ENCODE assay signal across 10 mouse cellular contexts in the genomic region with DNA sequence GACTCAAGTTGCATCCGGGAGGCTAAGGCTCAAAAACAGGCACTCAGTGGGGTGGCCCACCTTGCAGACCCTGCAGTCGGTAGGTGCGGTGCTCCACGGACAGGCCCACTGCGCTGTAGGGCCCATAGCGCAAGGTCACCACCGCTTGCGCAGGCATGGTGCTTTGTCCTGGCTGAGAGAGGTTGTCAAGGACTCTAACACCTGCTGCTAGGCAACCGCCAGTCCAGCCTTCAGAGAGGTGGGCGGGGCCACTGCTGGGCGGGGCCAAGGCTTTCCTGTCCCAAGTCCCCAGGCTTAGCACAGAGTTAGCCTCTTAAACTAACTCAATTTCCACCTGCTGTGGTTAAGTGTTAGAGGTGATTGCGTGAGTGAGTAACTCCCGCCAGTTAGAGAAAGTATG. TPM values are rescaled to one million over a fixed set of nuclear protein-coding genes. Genes with fewer than 3 reads are reported as not detected.
DNase-seq lines count a peak whose midpoint lies in the region; ATAC-seq and TF ChIP-seq lines count a peak whose summit lies in the region.
"Had no signal": no experiment of that assay in that cellular context is flagged by ENCODE, and none has a peak within 500 bp of the region (broad histone marks: within the 10 kb centered on the region; RNA-seq: fewer than 3 reads in every experiment).

A gene (minus strand): TSS at position 196 of the 400 bp plus-strand sequence.

- H3K27me3 ChIP-seq in forebrain, embryonic 13.5 days = peaks cover 9% of the 10 kb centered on the region; the same call in 1 of the 2 replicates
- no peaks in the 10 kb centered on the region for H3K27me3 ChIP-seq in hindbrain, postnatal 0 days (ENCODE audit: insufficient read depth, low read length)
- peaks cover 5% of the 10 kb centered on the region; the same call in 1 of the 2 replicates for H3K27me3 ChIP-seq in liver, embryonic 11.5 days (replicated peaks; ENCODE audit: control insufficient read depth, insufficient read depth, low read length)
- peaks cover 31% of the 10 kb centered on the region for H3K27me3 ChIP-seq in neural tube, embryonic 13.5 days

- H3K4me1 ChIP-seq in forebrain, embryonic 13.5 days = peaks cover 5% of the 10 kb centered on the region
- H3K4me1 ChIP-seq in hindbrain, postnatal 0 days (ENCODE audit: insufficient read depth, low read length) = no peaks in the 10 kb centered on the region; the same call in 1 of the 2 replicates
- no peaks in the 10 kb centered on the region for H3K4me1 ChIP-seq in liver, embryonic 11.5 days (replicated peaks; ENCODE audit: control insufficient read depth, insufficient read depth, low read length)
- peaks cover 4% of the 10 kb centered on the region; the same call in 1 of the 2 replicates for H3K4me1 ChIP-seq in neural tube, embryonic 13.5 days (replicated peaks)

- H3K9ac ChIP-seq in forebrain, embryonic 13.5 days = no peak within 1 kb of the TSS
- no peak within 1 kb of the TSS for H3K9ac ChIP-seq in hindbrain, postnatal 0 days (replicated peaks; ENCODE audit: low read length)
- H3K9ac ChIP-seq in liver, embryonic 11.5 days (ENCODE audit: low read depth, low read length) = no peak within 1 kb of the TSS
- H3K9ac ChIP-seq in neural tube, embryonic 13.5 days = no peak within 1 kb of the TSS
- H3K9ac ChIP-seq: liver, embryonic 14.5 days had no signal

- H3K27ac ChIP-seq in forebrain, embryonic 13.5 days = no peak within 1 kb of the TSS
- no peak within 1 kb of the TSS for H3K27ac ChIP-seq in hindbrain, postnatal 0 days
- H3K27ac ChIP-seq in liver, embryonic 11.5 days (ENCODE audit: low read depth, low read length) = no peak within 1 kb of the TSS
- H3K27ac ChIP-seq in neural tube, embryonic 13.5 days (replicated peaks) = no peak within 1 kb of the TSS
- H3K27ac ChIP-seq: liver, embryonic 14.5 days had no signal

- no peak within 1 kb of the TSS for H3K4me3 ChIP-seq in forebrain, embryonic 13.5 days
- H3K4me3 ChIP-seq in hindbrain, postnatal 0 days (ENCODE audit: low read length) = no peak within 1 kb of the TSS
- H3K4me3 ChIP-seq in liver, embryonic 11.5 days (ENCODE audit: low read depth, low read length) = no peak within 1 kb of the TSS
- H3K4me3 ChIP-seq in neural tube, embryonic 13.5 days = no peak within 1 kb of the TSS

- 1% methylated on average over 13 of the region's 13 CpGs for WGBS in forebrain, embryonic 13.5 days
- WGBS in hindbrain, postnatal 0 days = 3% methylated on average over 13 of the region's 13 CpGs
- 6% methylated on average over 13 of the region's 13 CpGs for WGBS in liver, embryonic 11.5 days
- under 1% methylated on average over 13 of the region's 13 CpGs for WGBS in neural tube, embryonic 13.5 days

- DNase-seq in cerebellum, postnatal 10 days = peak; percentile 43 to 60
- DNase-seq in cerebellum, adult 18-20 months = no peak
- peak; percentile 52 for DNase-seq in hindbrain, postnatal 0 days (ENCODE audit: low spot score)
- peak; percentile 56 for DNase-seq in liver, embryonic 11.5 days (ENCODE audit: low spot score)
- DNase-seq in layer of hippocampus, adult 9-11 months = no peak
- no peak for DNase-seq in frontal cortex, postnatal 25 days (ENCODE audit: low spot score in 2 of 2)

- H3K9me3 ChIP-seq in forebrain, embryonic 13.5 days (replicated peaks) = no peaks in the 10 kb centered on the region
- no peaks in the 10 kb centered on the region for H3K9me3 ChIP-seq in hindbrain, postnatal 0 days (ENCODE audit: low read length)
- no peaks in the 10 kb centered on the region for H3K9me3 ChIP-seq in liver, embryonic 11.5 days (ENCODE audit: control insufficient read depth, low read length)
- H3K9me3 ChIP-seq in neural tube, embryonic 13.5 days = no peaks in the 10 kb centered on the region

- peak within 1 kb of the TSS; percentile 39 for H3K4me2 ChIP-seq in forebrain, embryonic 13.5 days
- H3K4me2 ChIP-seq in hindbrain, postnatal 0 days (ENCODE audit: low read depth, low read length) = no peak within 1 kb of the TSS
- H3K4me2 ChIP-seq in liver, embryonic 11.5 days = no peak within 1 kb of the TSS
- peak within 1 kb of the TSS; percentile 21; the same call in 1 of the 2 replicates for H3K4me2 ChIP-seq in neural tube, embryonic 13.5 days

- H3K36me3 ChIP-seq in forebrain, embryonic 13.5 days (ENCODE audit: poor library complexity, severe bottlenecking) = no peaks in the 10 kb centered on the region
- no peaks in the 10 kb centered on the region for H3K36me3 ChIP-seq in hindbrain, postnatal 0 days (ENCODE audit: insufficient read depth, low read length)
- no peaks in the 10 kb centered on the region for H3K36me3 ChIP-seq in liver, embryonic 11.5 days (ENCODE audit: control insufficient read depth, insufficient read depth, low read length)
- H3K36me3 ChIP-seq in neural tube, embryonic 13.5 days = no peaks in the 10 kb centered on the region

- TF ChIP-seq CTCF in hindbrain, postnatal 0 days (IDR thresholded peaks at IDR 0.05; ENCODE audit: low read depth) = no peak

- peak; percentile 77 for ATAC-seq in forebrain, embryonic 13.5 days
- ATAC-seq in hindbrain, postnatal 0 days = peak; percentile 73; the same call in 1 of the 2 replicates
- 0 out of 2 replicates have a peak, but pooled peaks have one; percentile 45 for ATAC-seq in liver, embryonic 11.5 days (replicated peaks; ENCODE audit: low FRiP score)
- no peak; the same call in 1 of the 2 replicates for ATAC-seq in neural tube, embryonic 13.5 days (ENCODE audit: low read depth)

RNA-seq across cellular contexts. Expression of the gene that starts here (rescaled TPM):
- 0.50 and 0.74 TPM in 2 replicates for polyA plus RNA-seq in forebrain, embryonic 13.5 days (2015; fragmentation: Nextera tagmentation; extraction: Ambion mirVana)
- total RNA-seq in hindbrain, postnatal 0 days (2014; rRNA removed) = not detected in 2 replicates
- polyA plus RNA-seq in hindbrain, postnatal 0 days (2015; fragmentation: Nextera tagmentation; extraction: Ambion mirVana) = 0.43 and 0.58 TPM in 2 replicates
- polyA plus RNA-seq in liver, embryonic 11.5 days (2014; fragmentation: Nextera tagmentation; extraction: Ambion mirVana) = not detected in 2 replicates
- 0.24 TPM in 1 of 2 replicates, not detected in the other for polyA plus RNA-seq in neural tube, embryonic 13.5 days (2015; fragmentation: Nextera tagmentation; extraction: Ambion mirVana)
- polyA plus RNA-seq: C2C12; liver, embryonic 14.5 days had no signal

Comparison
In these comparisons a context has a peak if more than half of its experiments do, and no peak if none do; other contexts are left out.
1. DNase-seq: peak in cerebellum, postnatal 10 days (2 of 2); none in cerebellum, adult 18-20 months (0 of 2), layer of hippocampus, adult 9-11 months (single experiment) and frontal cortex, postnatal 25 days (0 of 2).
2. Peak in ATAC-seq and H3K4me2 ChIP-seq in forebrain, embryonic 13.5 days; RNA of the gene not detected or under 1 TPM.
3. Peak in DNase-seq and ATAC-seq in hindbrain, postnatal 0 days; RNA of the gene not detected or under 1 TPM.
4. Peak in DNase-seq and ATAC-seq in liver, embryonic 11.5 days; RNA of the gene not detected or under 1 TPM.